Mouse (Mus musculus) embryonic fibroblast, embryonic 13.5 days (primary cell): ENCODE results near the gene Kdr.

Source experiments
- CTCF ChIP-seq: IDR thresholded peaks from 2 replicates; pipeline ENCODE4 v1.5.1; 2011; ENCODE audit warnings: mild to moderate bottlenecking, control low read depth, low read length, moderate library complexity, borderline replicate concordance; ENCODE audit not compliant: insufficient read depth
- POLR2A ChIP-seq: IDR thresholded peaks from 2 replicates; pipeline ENCODE4 v1.6.1; 2011; ENCODE audit warnings: low read depth, mild to moderate bottlenecking, control low read depth, low read length, moderate library complexity

DNA sequence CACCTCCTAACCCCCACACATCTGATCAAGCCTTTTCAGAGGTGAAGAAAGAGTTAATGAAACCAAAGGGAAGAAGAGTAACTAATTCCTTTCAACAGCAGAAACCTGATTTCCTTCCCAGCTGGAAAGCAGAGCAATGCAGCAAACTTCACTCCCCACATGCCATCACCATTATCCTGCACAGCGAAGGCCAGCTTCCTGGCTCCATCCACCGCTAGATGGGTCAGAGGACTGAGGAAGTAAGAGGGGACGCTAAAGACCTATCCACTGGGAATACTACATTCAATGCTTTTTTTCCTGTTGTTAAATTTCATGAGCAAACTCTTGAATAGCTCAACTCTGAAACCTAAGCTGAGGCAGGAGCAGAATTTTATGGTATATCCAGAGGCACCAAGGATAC is 8.4 kb downstream of the Kdr start:
- TF ChIP-seq CTCF (no peak), POLR2A (no peak)
